Mouse (Mus musculus): ENCODE measurements around the gene Abcc6. TPM values are rescaled to one million over a fixed set of nuclear protein-coding genes. Genes with fewer than 3 reads are reported as not detected.
"Not testable (repeated sequence)": the region's sequence is repeated elsewhere in the genome, so short reads cannot be mapped to it uniquely, and the experiment has no call there.

The Abcc6 gene
- polyA plus RNA-seq, 1 experiment from 2014 or later = 1.3 TPM

DNA sequence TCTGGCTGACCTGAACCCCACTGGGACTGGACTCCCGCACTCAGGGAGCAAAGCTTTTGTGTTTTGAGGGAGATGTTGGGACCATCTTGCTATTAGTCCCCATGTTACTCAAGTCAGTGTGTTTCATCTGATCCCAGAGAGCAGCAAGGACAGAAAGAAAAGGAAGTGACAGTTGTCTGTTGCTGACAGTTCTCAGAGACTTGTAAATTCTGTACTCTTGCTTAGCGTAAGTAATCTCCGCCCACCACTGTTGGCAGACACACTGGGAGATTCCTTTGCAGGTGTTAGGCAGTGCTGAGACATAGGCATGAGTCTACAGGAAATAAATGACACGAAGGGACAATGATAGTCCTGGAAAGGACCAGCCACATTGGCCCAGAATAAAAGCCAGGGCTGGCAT lies 73.5 kb downstream of the Abcc6 start:
- Histone ChIP-seq H3K27ac (no peak overlapping the region), H3K9me3 (no peaks in the 10 kb centered on the region), H3K4me1 (no peaks in the 10 kb centered on the region), H3K36me3 (no peaks in the 10 kb centered on the region), H3K4me3 (no peak overlapping the region), H3K27me3 (ENCODE audit: insufficient read depth, poor library complexity, severe bottlenecking) (no peaks in the 10 kb centered on the region)
- no peak for DNase-seq (ENCODE audit: low spot score)
- WGBS = 62% methylated on average over 4 of the region's 4 CpGs

- DNase-seq (ENCODE audit: low spot score) = no peak
- Histone ChIP-seq H3K27ac (no peak overlapping the region), H3K36me3 (no peaks in the 10 kb centered on the region), H3K9me3 (no peaks in the 10 kb centered on the region), H3K27me3 (ENCODE audit: insufficient read depth, poor library complexity, severe bottlenecking) (peaks cover 5% of the 10 kb centered on the region; the same call in 1 of the 2 replicates), H3K4me3 (no peak overlapping the region), H3K4me1 (no peaks in the 10 kb centered on the region)
- 71% methylated on average over 4 of the region's 4 CpGs for WGBS
These were observed 81.0 kb downstream of the Abcc6 start for GRCm38 (mm10) chr7:45949061-45949460.

DNA sequence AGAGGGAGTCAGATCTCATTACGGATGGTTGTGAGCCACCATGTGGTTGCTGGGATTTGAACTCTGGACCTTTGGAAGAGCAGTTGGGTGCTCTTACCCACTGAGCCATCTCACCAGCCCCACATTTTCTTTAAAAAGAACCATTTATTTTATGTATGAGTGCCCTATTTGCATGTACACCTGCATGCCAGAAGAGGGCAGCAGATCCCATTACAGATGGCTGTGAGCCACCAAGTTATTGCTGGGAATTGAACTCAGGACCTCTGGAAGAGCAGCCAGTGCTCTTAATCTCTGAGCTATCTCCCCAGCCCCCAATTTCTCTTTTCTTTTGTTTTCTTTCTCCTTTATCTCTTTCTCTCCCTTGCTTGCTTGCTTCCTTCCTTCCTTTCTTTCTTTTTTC lies 86.8 kb downstream of the Abcc6 start:
- H3K4me1 ChIP-seq; H3K4me3 ChIP-seq; H3K27me3 ChIP-seq (ENCODE audit: insufficient read depth, poor library complexity, severe bottlenecking); H3K27ac ChIP-seq; H3K9me3 ChIP-seq; H3K36me3 ChIP-seq; DNase-seq (ENCODE audit: low spot score): not testable (repeated sequence)
- 50% methylated on average over 1 of the region's 1 CpGs for WGBS

GRCm38 (mm10) chr7:45941986-45942385 lies 88.1 kb downstream of the Abcc6 start:
- no peak overlapping the region for H3K4me3 ChIP-seq
- no peak for DNase-seq (ENCODE audit: low spot score)
- H3K9me3 ChIP-seq = no peaks in the 10 kb centered on the region
- H3K27me3 ChIP-seq (ENCODE audit: insufficient read depth, poor library complexity, severe bottlenecking) = no peaks in the 10 kb centered on the region; the same call in 1 of the 2 replicates
- H3K27ac ChIP-seq = no peak overlapping the region
- no peaks in the 10 kb centered on the region for H3K36me3 ChIP-seq
- 81% methylated on average over 9 of the region's 9 CpGs for WGBS
- H3K4me1 ChIP-seq = no peaks in the 10 kb centered on the region

DNA sequence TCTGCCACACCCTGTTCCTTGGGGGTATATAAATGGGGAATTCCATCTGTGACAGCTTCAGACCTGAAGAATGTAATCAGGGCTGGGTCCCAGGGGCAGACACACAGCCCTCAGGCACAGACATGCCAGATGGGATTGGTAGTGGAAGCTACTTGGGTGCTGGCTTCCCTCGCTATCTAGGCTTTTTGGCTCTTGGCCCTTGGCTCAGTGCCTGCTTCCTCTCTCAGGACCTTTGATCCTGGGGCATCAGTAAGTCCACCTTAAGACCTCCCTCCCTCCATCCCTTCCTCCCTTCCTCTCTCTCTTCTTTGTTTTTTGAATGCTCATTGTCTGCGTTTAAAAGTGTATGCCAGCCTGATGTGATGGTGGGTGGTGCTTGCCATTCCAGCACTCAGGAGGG lies 90.3 kb downstream of the Abcc6 start:
- H3K9me3 ChIP-seq = no peaks in the 10 kb centered on the region
- no peak for DNase-seq (ENCODE audit: low spot score)
- WGBS = 63% methylated on average over 2 of the region's 2 CpGs
- H3K36me3 ChIP-seq = no peaks in the 10 kb centered on the region
- H3K4me3 ChIP-seq = no peak overlapping the region
- 0 out of 2 replicates have a peak, but pooled peaks cover 11% of the 10 kb centered on the region for H3K27me3 ChIP-seq (ENCODE audit: insufficient read depth, poor library complexity, severe bottlenecking)
- H3K27ac ChIP-seq = no peak overlapping the region
- no peaks in the 10 kb centered on the region for H3K4me1 ChIP-seq

- WGBS = 30% methylated on average over 7 of the region's 7 CpGs
- Histone ChIP-seq H3K4me1 (no peaks in the 10 kb centered on the region), H3K36me3 (peaks cover 8% of the 10 kb centered on the region; the same call in 1 of the 2 replicates), H3K4me3 (no peak overlapping the region), H3K9me3 (no peaks in the 10 kb centered on the region), H3K27me3 (ENCODE audit: insufficient read depth, poor library complexity, severe bottlenecking) (0 out of 2 replicates have a peak, but pooled peaks cover 11% of the 10 kb centered on the region), H3K27ac (no peak overlapping the region)
- DNase-seq (ENCODE audit: low spot score) = no peak
These were observed 95.0 kb downstream of the Abcc6 start for GRCm38 (mm10) chr7:45935114-45935513.

DNA sequence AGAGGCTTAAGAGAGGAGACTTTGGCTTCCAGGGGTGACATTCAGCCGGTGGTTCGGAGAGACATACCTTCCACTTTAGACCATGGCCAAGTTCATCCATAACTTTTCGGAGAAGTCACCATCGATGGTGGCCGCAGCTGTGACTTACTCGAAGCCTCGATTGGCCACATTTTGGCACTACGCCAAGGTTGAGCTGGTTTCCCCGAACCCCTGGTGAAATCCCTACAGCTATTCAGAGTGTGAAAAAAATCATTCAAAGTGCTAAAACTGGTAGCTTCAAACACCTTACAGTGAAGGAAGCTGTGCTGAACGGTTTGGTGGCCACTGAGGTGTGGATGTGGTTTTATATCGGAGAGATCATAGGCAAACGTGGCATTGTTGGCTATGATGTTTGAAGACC lies 96.3 kb downstream of the Abcc6 start:
- 92% methylated on average over 12 of the region's 12 CpGs for WGBS
- not testable (repeated sequence) for DNase-seq (ENCODE audit: low spot score); H3K36me3 ChIP-seq; H3K4me3 ChIP-seq; H3K9me3 ChIP-seq; H3K4me1 ChIP-seq; H3K27ac ChIP-seq
- H3K27me3 ChIP-seq (ENCODE audit: insufficient read depth, poor library complexity, severe bottlenecking) = peaks cover 18% of the 10 kb centered on the region

DNA sequence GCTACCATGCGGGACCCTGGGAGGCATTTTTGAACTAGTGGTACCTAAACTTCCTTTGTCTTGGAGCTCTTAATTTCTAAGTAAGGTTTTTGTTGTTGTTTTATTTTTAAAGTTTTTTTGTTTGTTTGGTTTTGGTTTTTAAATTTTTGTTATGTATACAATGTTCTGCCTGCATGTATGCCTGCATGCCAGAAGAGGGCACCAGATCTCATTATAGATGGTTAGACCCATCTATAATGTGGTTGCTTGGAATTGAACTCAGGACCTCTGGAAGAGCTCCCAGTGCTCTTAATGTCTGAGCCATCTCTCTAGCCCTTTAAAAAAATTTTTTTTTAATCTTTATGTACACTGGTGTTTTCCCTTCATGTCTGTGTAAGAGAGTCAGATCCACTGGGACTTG lies 100.4 kb downstream of the Abcc6 start:
- no peak overlapping the region for H3K27ac ChIP-seq
- WGBS = 81% methylated on average over 1 of the region's 1 CpGs

GRCm38 (mm10) chr7:45928626-45929295 lies 101.3 kb downstream of the Abcc6 start:
- H3K36me3 ChIP-seq = peaks cover 16% of the 10 kb centered on the region; the same call in 1 of the 2 replicates
- peaks cover 26% of the 10 kb centered on the region for H3K27me3 ChIP-seq (ENCODE audit: insufficient read depth, poor library complexity, severe bottlenecking)
- H3K4me1 ChIP-seq = peaks cover 10% of the 10 kb centered on the region
- DNase-seq (ENCODE audit: low spot score) = no peak
- H3K4me3 ChIP-seq = peak overlapping the region; percentile 15; the same call in 1 of the 2 replicates
- WGBS = 14% methylated on average over 19 of the region's 23 CpGs
- H3K27ac ChIP-seq = no peak overlapping the region
- no peaks in the 10 kb centered on the region for H3K9me3 ChIP-seq

More for the DNA sequence above, 100.4 kb downstream of the Abcc6 start:
- Histone ChIP-seq H3K9me3 (no peaks in the 10 kb centered on the region), H3K36me3 (peaks cover 16% of the 10 kb centered on the region; the same call in 1 of the 2 replicates), H3K4me3 (no peak overlapping the region), H3K27me3 (ENCODE audit: insufficient read depth, poor library complexity, severe bottlenecking) (peaks cover 26% of the 10 kb centered on the region), H3K4me1 (peaks cover under 1% of the 10 kb centered on the region; the same call in 1 of the 2 replicates)
- DNase-seq (ENCODE audit: low spot score) = no peak

GRCm38 (mm10) chr7:45924429-45924816 lies 105.7 kb downstream of the Abcc6 start:
- DNase-seq (ENCODE audit: low spot score) = no peak
- 0 out of 2 replicates have a peak, but pooled peaks cover 8% of the 10 kb centered on the region for H3K36me3 ChIP-seq
- peaks cover 42% of the 10 kb centered on the region for H3K4me1 ChIP-seq
- no peaks in the 10 kb centered on the region for H3K9me3 ChIP-seq
- H3K27ac ChIP-seq = peak overlapping the region; percentile 85
- 5% methylated on average over 14 of the region's 14 CpGs for WGBS
- peak overlapping the region; percentile 57 for H3K4me3 ChIP-seq
- peaks cover 42% of the 10 kb centered on the region for H3K27me3 ChIP-seq (ENCODE audit: insufficient read depth, poor library complexity, severe bottlenecking)

- 3% methylated on average over 24 of the region's 24 CpGs for WGBS
- H3K4me3 ChIP-seq = peak within 1 kb of the TSS; percentile 57
- DNase-seq (ENCODE audit: low spot score) = peak; percentile 94
- 0 out of 2 replicates have a peak, but pooled peaks cover 8% of the 10 kb centered on the region for H3K36me3 ChIP-seq
- H3K4me1 ChIP-seq = peaks cover 47% of the 10 kb centered on the region
- peaks cover 42% of the 10 kb centered on the region for H3K27me3 ChIP-seq (ENCODE audit: insufficient read depth, poor library complexity, severe bottlenecking)
- no peaks in the 10 kb centered on the region for H3K9me3 ChIP-seq
- H3K27ac ChIP-seq = peak within 1 kb of the TSS; percentile 85
These were observed 106.2 kb downstream of the Abcc6 start, which contains the start of gene Ccdc114 for GRCm38 (mm10) chr7:45923762-45924428. Gene Ccdc114, plus strand, starts transcription at chr7:45924072.

DNA sequence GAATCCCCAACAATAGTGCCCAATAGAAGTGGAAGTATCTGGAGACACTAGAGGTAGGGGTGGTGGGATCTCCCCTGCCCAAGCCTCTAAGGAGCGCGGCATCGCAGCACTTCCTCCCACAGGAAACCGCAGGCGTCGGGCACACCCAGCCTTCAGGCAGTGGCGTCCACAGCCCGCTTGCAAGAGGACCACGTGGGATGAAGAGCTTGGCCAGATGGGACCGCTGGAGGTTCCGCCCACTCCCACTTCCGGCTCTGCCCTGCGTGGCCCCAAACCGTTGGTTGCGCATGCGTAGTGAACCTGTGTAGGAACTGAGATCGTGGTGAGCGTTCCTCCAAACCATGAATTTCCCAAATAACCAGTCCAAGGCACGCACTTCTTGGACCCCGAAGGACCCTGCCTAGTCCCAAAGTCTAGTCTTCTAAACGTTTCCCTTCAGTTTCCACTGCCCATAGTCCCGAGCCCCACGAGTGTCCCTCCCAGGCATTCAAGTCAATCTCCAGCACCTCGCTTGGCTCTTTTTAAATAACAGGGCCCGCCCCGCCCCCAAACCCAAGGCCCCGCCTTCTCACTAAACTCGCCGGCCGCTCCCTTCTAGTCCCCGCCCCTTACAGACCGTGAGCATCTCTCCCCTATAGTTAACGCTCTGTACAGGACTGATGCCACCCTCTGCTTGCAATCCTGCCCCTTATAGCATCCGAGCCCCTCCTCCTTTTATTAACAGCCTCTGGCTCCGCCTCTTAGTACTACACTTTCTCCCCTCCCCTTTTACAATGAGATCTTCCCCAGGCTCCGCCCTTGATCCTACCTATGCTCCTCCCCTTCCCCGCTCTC lies 107.0 kb downstream of the Abcc6 start:
- 1% methylated on average over 37 of the region's 37 CpGs for WGBS
- H3K4me3 ChIP-seq = peak overlapping the region; percentile 57
- no peaks in the 10 kb centered on the region for H3K9me3 ChIP-seq
- peak; percentile 98 for DNase-seq (ENCODE audit: low spot score)
- H3K27me3 ChIP-seq (ENCODE audit: insufficient read depth, poor library complexity, severe bottlenecking) = peaks cover 36% of the 10 kb centered on the region
- peak overlapping the region; percentile 85 for H3K27ac ChIP-seq
- H3K4me1 ChIP-seq = peaks cover 47% of the 10 kb centered on the region
- 0 out of 2 replicates have a peak, but pooled peaks cover 8% of the 10 kb centered on the region for H3K36me3 ChIP-seq
